Mouse (Mus musculus): Measurements from ENCODE around the gene Hoxa7.

The Hoxa7 gene

DNA sequence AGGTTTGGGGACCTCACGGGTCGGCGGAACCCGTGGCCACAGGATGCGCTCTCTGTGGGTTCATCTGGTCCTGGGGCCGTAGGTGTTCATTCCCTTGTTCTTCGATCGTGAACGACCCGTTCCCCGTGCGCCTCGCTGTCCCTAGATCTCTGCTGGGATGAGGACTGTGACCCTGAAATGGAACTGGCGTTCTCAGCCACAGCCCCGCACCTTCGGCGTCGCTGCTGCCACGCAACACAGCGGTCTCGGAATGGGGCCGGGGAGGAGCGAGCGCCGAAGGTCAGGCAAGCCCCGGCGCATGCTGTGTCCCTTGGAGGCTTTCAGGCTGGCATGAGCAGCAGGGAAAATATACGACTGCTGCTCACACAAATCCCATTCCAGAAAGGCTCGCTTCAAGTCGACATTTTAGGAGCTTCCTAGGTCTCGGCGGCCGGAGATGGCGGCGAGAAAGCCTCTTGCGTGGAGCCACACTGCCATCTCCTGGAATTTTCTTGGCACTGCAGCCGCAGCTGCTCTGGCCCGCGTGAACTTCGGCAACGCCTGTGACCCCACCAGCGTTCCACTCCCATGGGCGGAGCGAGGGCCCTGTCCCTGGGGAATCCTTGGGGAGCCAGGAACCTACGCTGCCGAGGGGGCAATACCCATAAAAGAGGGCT lies at the start of gene Hoxa7:
Gene Hoxa7, minus strand, starts transcription at position 518 of the 656 bp plus-strand sequence.
- peak; percentile 81 to 82 for DNase-seq (ENCODE audit: low spot score in 2 of 2)

- peak; percentile 61 to 76 for DNase-seq (ENCODE audit: low spot score in 2 of 2)
These were observed 49.1 kb upstream of the Hoxa7 start for GRCm38 (mm10) chr6:52270494-52271480.

DNA sequence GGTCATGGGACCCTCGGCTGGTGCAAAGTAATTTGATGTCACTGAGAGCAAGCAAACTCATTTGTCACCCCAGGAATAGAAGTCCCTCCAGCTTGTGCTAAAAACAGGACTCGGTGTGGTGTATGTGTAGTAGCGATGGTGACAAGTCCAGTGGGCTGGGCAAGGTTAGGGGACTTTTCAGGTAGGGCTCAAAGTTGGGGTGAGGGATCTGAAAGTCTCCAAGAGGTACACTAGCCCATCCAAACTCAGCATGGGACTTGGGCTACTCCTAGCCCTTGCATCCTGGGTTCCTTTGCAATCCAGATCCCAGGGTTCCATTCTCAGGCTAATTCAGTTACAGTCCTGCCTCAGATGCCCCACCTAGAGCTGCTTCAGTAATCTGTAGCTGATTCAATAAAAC lies 47.1 kb upstream of the Hoxa7 start:
- DNase-seq (ENCODE audit: low spot score in 2 of 2) = no peak

- no peak for DNase-seq (ENCODE audit: low spot score in 2 of 2)
These were observed 46.7 kb upstream of the Hoxa7 start for GRCm38 (mm10) chr6:52268341-52268740.

DNA sequence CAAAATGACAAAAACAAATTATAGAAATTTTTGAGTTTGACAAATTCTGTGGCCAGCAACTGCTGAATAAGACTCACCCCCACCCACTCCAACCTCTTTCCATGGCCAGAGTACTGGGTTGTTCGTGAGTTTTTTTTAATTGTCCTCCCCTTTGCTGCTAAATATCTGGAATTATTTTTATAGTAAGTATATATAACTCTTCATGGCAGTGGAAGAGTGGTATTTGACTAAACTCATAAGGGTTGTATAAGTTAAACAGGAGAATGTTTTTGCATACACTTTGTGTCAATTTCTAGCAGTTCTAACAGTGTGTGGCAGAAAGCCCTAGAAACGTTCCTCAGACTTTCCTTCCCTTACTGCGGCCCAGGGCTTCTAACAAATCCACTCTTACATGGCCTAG lies 46.0 kb upstream of the Hoxa7 start:
- DNase-seq (ENCODE audit: low spot score in 2 of 2) = no peak

- DNase-seq (ENCODE audit: low spot score in 2 of 2) = no peak
These were observed 45.6 kb upstream of the Hoxa7 start for GRCm38 (mm10) chr6:52267221-52267620.

DNA sequence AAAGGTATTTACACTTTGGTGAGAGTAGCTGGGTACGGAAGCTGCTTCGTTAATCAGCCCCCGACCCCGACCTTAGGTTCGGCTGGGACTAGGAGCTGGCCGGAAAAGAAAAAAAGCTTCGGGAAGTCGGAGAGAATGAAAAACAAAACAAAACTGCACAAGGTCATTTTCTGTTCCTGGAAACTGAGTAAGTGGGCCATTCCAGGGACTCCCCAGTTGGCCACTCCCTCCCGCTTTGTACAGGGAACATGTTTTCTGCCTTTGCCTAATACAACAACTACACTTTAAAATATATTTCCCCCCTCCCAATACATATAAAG lies 45.0 kb upstream of the Hoxa7 start:
- no peak for DNase-seq (ENCODE audit: low spot score in 2 of 2)

GRCm38 (mm10) chr6:52265913-52266665 lies 44.4 kb upstream of the Hoxa7 start:
- no peak for DNase-seq (ENCODE audit: low spot score in 2 of 2)

DNA sequence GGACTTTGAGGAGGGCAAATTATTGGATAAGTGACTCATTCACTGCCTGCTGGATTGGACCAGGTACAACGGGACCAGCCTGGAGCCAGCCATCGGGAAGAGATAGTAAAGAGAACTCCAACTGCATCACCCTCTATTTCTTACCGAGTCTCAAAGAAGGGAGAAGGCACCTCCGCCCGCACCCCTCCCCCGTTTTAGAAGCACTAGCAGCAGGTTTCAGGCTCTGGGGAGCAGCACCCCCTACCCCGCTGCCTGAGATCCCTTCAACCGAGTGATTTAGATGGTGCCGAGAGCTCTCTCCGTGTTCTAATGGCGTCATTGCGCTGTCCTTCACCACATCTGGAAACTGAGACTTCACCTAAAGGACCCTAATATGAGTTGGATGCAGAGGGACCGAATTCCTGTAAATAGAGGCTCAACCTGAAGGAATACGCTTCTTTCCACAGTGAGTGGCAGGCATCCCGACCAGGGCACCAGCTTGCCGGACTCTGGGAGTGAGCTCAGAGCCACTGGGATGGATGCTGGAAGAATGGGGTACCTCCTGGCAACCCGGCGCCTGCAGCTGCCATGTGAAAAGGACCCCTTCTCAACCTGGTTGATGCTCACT lies 43.8 kb upstream of the Hoxa7 start:
- DNase-seq (ENCODE audit: low spot score in 2 of 2) = no peak

GRCm38 (mm10) chr6:52264106-52264790 lies 42.6 kb upstream of the Hoxa7 start:
- DNase-seq (ENCODE audit: low spot score in 2 of 2) = no peak

- DNase-seq (ENCODE audit: low spot score in 2 of 2) = no peak
These were observed 41.6 kb upstream of the Hoxa7 start for GRCm38 (mm10) chr6:52263321-52263585.

- no peak for DNase-seq (ENCODE audit: low spot score in 2 of 2)
These were observed 41.0 kb upstream of the Hoxa7 start for GRCm38 (mm10) chr6:52262463-52263320.

DNA sequence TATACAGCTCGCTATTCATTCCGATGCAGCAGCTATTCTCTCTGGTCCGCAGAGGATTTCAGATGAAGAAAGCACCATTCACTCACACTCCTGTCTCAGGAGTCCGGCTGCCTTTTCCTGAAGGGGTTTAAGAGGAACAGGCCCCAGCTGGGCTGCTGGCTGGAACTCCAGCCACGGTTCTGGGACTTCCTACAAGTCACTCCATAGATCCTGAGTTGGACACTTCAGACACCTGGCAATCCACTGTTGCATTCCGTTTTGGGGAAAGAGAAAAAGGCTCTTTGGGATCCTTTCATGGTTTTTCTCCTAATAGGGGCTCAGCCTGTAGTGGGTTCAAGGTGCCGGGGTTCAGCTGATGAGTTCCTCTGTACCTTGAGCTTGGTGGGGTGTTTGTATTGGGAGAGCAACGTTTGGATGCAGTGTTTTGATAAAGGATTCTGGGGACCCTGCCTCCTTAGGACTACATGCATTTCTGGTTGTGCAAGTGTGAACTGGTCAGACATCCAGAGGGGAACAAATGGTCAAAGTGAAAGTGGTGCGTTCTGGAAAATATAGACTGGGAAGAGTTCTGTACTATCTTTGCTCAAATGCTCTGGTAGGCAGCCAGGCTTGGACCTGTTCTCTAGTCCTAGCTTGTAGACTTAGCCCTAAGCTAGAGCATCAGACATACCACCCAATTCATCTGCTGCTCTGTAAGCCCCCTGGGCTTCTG lies 40.3 kb upstream of the Hoxa7 start:
- DNase-seq (ENCODE audit: low spot score in 2 of 2) = no peak

GRCm38 (mm10) chr6:52260654-52261575 lies 39.3 kb upstream of the Hoxa7 start, which contains the start of gene Hoxa13:
Gene Hoxa13 (minus strand): TSS chr6:52260880.
- DNase-seq (ENCODE audit: low spot score in 2 of 2) = no peak

DNA sequence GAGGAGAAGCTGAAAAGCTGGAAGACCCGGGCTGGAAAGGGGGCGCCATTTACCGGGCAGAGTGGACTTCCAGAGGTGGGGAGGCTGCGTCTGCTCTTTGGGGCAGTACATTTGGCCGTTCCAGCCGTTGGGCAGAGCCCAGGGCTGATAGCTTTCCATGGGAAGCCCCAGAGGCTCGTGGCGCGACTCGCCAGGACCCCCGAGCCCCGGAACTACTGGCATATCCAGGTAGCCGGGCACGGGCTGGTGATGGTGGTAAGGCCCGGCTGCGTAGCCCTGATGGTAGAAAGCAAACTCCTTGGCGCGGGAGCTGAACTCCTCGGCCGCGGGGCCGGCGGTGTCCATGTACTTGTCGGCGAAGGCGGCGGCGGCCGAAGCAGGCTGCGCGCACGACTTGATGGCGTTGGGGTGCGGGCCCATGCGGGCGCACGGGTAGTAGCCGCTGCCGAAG lies 38.2 kb upstream of the Hoxa7 start:
- DNase-seq (ENCODE audit: low spot score in 2 of 2) = no peak

- DNase-seq (ENCODE audit: low spot score in 2 of 2) = no peak
These were observed 37.6 kb upstream of the Hoxa7 start for GRCm38 (mm10) chr6:52259081-52259790.

- DNase-seq (ENCODE audit: low spot score in 2 of 2) = peak; percentile 60 to 78
These were observed 35.3 kb upstream of the Hoxa7 start for GRCm38 (mm10) chr6:52256956-52257355.

Data from right cerebral cortex, postnatal 10 days (tissue).